Mouse (Mus musculus) MN1 (cell line): ENCODE results near the gene 1700020L24Rik.

ENCODE experiments used
- DNase-seq: peaks from one replicate; pipeline ENCODE4 v3.0.0-alpha.2; 2016; ENCODE audit warnings: low spot score

Gene 1700020L24Rik

GRCm38 (mm10) chr11:83472324-83473234 is 35.1 kb downstream of the 1700020L24Rik start, which contains the start of gene Taf15:
TSS of gene Taf15 (plus strand) at chr11:83473086.
- DNase-seq, result peak; percentile 99

- peak; percentile 43 for DNase-seq
These were observed 35.9 kb downstream of the 1700020L24Rik start for GRCm38 (mm10) chr11:83473235-83474016.
